Mouse (Mus musculus): Measurements from ENCODE around the gene Ppp2r5e.

Ppp2r5e gene

DNA sequence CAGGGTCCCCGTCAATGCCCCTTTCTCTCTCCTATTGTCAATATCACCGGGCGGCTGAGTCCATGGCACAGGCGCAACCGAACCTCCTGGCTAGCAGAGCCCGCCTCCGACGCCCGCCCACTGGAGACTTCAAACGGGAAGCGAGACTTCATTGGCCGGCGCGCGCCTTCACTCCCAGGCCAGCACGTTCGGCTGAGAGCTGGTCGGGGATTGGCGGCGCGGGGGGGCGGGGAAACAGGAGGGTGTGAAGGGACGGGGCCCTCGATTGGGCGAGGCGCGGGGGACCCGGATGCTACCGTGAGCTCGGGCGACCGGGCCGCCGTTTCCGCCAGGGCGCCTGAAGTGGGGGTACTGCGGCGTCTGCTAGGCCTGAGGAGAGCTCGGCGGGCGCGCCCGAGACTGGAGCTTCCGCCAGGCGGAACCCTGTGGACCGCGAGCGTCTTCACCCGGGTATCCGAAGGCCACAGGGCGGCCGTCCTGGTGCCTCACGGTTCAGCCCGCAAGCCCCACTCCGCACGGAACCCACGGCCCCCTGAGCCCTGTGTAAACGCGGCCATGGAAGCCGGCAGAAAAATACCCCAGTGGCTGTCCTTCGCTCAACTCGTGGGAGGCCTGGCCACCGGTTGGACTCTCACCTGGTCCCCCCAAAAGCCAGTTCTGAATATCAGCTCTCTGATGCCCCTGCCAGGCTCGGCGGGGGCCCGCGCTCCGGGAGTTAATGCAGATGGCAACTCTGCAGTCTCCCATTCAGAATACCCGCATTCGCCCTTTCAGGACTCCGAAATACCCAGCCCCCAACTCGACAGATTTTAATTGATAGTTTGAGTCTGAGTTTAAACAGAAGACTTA lies at the start of gene Ppp2r5e:
TSS of gene Ppp2r5e (minus strand) at position 92 of the 849 bp plus-strand sequence.
- peak; percentile 99 for DNase-seq

DNA sequence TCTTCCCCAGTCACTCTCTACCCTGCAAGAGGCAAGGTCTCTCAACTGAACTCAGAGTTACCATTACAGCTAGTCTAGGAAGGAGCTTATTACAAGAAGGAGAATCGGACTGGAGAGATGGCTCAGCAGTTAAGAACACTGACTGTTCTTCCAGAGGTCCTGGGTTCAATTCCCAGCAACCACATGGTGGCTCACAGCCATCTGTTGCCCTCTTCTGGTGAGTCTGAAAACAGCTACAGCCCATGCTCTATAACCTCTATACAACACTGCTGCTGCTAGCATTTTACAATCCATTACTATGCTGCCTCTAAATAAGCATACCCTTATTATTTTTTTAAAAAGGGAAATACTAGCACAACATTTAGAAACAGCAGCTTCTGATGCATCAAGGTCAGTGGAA lies 49.7 kb upstream of the Ppp2r5e start:
- DNase-seq: no peak

DNA sequence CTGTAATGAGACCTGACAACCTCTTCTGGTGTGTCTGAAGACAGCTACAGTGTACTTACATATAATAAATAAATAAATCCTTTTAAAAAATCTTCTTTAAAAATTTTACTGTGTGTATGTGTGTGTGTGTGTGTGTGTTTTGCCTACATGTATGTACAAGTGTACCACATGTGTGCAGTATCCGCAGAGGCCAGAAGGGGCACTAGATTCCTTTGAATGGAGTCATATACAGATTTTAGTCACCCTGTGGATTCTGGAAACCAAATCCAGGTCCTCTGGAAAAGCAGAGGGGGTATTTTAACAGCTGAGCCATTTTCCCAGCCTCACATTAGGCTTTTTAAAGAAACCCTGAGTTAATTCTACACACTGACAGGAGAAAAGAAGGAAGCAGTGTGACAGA lies 45.7 kb upstream of the Ppp2r5e start:
- DNase-seq: no peak

DNA sequence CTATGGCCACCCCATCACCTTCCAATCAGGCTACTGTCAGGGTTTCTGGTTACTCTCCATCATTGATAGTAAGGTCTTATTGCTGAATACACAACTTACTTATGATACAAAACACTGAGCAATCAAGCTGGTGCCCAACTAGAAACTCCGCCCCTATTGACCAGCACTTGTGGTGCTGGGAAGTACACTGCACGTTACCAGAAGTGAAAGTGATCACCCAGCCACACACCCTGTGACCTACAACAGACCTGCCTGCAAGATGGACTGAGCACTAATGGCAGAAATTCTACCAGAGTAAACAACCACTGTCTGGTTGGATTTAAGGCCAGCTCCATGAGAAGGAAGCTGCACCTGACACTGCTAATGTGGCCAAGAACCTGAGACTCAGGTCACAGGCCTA lies 42.3 kb upstream of the Ppp2r5e start:
- DNase-seq: no peak

DNA sequence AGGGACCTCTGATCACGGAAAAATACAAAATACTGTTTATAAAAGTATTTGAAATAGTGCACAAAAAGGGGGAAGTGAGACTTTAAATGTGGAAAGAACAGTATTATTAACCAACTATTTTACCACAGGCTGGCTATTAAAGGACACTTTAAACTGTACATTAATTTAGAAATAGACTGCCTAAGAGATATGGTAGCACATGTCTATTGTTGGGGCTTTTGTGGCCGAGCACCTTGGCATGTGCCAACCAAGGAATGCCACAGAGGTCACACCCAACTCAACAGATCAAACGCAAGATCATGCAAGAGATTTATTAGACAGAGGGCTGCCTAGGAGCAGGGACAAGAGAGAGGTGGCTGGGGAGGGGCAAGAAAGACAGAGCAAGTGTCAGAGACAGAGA lies 41.1 kb upstream of the Ppp2r5e start:
- no peak for DNase-seq

DNA sequence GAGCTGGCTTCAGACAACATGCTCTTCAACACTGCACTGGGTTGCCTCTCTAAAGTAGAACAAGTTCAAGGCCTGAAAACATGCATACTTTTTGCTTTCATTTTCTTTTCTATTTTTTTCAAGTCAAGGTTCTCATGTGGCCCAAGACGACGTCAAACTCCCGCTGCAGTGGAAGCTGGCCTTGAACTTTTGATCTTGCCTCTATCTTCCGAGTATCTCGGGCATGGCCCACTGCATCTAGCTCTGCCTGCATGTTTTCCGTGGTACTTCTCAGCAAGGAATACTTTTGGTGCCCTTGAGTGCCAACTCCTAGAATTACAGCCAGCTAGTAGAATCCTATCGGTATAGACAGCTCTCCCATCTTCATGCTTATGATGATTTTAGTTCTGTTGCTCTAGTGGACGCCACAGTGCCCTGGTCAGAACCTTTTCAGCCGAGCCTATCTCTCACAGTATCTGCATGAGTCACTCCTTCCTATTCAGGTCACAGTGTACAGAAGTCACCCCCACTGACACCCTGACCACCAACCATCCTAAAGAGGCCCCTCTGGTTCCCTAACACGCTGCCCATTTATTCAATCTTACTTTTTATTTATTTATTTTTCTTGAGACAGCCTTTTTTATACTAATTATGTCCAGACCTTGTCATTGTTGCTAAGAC lies 39.9 kb upstream of the Ppp2r5e start:
- no peak for DNase-seq

DNA sequence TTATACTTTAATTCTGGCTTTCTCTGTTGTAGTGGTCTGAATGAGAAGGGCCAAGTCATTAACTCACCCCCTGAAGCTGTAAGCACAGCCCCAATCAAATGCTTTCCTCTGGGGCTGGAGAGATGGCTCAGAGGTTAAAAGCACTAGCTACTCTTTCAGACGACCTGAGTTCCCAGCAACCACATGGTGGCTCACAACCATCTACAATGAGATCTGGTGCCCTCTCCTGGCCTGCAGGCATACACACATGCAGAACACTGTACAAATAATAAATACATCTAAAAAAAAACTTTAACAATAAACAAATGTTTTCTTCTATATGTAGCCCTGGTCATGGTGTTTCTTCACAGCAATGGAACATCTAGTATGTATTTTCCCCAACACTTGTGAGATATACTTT lies 33.6 kb upstream of the Ppp2r5e start:
- no peak for DNase-seq

DNA sequence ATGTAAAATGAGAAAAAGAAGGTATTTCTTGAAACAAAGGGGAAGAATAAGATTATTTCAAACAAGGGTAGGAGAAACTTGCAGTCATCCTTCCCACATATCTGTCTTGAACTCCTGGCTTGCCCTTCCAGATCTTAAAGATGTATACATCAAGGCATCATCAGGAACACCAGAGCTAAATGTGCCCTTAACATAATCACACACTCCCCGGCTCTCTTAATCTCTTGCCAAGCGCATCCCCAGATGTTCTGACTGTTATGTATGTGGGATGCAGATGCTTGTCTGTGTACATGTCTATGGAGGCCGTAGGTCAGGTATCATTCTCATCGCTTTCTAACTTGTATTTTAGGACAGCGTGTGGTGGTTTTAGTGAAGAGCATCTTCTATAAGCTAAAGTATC lies 27.2 kb upstream of the Ppp2r5e start:
- DNase-seq: no peak

DNA sequence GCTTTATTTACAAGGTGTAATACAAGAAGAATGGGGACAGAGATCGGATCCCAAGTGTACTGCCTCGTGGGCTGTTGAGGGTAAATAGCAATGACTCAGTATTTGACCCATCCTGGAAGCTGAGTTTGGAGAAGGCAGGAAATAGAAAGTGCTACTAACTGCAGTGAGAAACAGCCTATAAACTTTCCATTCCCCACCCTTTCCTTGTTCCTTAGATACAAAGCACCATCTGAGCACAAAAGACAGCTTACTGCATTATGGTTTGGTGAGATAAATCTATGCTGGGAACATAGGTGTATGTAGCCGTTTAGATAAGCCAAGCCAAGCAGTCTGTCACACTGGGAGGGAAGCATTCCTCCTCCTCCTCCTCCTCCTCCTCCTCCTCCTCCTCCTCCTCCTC lies 26.8 kb upstream of the Ppp2r5e start:
- DNase-seq: no peak

DNA sequence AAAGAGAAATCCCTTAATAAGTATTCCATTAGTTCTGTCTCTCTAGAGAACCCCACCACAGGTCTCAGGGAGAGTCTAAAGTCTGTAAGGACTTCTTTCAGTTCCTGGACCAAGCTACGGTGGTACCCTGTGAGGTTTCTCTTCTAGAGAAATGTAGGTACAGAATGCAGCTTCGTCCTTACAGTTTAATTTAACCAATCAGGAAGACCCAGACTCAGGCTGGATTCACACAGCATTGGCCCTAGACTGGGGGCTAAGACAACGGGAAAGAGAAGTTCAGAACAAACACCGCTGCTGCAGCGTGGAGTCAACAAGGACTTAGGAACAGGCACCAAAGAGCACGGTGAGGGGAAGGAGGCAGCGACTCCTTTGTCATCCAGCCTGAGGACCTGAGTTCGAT lies 20.8 kb upstream of the Ppp2r5e start:
- DNase-seq: no peak

DNA sequence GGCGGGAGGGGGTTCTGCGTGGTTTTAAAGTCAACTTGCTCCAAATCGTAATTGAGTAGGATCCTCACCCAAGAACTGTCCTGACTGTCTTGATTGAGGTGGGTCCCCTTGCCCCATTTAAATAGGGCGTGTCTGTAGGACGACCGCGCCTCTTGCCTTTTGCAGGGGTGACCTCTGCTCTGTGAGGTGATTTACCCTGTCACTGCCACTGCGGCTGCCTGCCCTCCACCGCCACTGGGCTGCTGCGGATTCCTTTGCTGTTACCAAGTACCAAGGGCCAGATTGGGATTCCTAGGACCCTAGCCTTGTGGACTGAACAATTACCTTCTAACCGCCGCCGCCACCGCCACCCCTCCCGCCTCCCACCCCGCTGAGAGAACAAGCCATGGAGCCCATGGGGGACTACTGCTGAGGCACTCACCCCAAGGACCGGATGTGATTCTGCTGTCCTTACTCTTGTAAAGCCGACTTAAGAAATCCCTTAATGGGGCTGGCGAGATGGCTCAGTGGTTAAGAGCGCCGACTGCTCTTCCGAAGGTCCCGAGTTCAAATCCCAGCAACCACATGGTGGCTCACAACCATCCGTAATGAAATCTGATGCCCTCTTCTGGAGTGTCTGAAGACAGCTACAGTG lies 20.2 kb upstream of the Ppp2r5e start:
- DNase-seq: no peak

DNA sequence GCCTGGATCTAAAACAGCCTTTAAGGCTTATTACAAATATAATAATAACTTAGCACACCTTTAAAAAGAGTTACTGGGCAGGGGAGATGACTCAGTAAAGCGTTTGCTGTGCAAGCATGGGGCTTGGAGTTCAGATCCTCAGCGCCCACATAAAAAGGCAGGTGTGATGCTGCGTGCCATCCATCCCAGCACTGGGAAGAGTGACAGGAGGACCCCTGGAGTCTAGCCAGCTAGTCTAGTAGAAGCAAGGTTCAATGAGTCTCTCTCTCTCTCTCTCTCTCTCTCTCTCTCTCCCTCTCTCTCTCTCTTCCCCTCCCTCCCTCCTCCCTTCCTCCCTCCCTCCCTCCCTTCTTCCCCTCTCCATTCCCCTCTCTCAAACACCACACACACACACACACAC lies 19.5 kb upstream of the Ppp2r5e start:
- DNase-seq: no peak

DNA sequence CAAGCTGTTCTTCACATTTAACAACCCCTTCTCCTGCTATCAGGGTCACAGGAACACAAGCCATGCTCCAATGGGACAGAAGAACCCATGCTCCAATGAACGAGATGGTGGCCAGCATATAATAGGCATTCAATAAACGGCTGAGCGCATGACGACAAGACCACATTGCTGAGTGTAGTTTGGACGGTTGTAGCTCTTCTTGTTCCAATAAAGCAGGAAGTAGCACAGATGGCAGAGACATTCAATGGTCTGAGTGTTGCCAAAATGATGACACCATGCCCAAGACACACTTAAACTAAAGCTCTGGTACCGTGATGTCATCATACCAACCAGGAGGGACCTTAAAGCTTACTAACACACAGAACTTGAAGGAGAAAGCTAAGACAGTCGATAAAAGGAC lies 16.7 kb upstream of the Ppp2r5e start:
- DNase-seq: peak; percentile 29

DNA sequence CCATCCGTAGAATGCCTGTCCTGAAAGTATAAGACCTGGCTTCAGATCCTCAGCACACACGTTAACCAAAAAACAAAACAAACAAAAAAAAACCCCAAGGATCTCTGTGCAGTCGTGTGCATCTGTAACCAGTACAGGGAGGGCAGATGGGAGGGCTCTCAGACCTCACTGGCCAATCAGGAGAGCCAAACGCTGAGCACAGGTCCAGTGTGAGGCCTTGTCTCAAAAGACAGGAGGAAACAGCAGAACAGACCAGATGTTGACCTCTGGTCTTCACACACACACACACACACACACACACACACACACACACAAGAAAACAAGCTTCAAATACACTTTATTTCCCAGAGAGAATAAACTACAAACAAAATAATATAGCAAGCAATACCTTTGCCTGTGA lies 3.4 kb upstream of the Ppp2r5e start:
- DNase-seq: no peak

DNA sequence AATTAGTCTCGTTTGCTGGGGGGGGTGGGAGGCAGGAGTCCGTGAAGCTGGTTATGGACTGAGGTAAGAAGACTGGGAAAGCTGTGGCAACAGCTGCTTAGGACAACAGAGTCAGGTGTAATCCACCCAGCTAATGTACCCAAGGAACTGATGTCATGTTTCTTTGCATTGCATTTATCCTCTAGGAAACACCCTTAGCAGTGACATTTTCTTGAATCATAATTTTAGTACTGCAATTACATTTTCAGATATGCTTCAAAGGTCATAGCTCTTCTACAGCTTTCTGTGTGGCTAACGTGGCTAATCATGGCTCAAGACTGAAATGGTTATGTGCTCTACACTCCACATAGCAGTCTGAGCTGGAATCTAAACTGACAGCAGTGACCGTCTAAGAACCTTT lies 2.9 kb upstream of the Ppp2r5e start:
- DNase-seq: no peak

DNA sequence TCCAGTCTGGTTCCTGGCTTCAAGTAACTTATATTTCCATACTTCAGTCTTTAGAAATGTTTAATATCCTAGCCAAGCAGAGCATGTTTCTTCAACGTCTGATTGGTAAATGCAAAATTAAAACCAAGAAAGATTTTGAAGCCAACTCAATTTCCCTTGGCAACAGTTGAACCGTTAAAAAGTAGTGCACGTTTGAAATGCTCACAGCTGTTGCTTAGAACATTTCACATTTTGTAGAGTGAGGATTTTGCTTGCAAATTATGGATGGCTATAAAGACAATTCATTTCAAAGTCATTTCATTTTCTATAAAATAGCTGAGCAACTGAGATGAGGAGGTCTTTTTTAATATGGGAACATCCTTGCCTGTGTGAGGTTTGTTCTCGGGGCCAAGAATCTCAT lies 1.7 kb upstream of the Ppp2r5e start:
- DNase-seq: no peak

DNA sequence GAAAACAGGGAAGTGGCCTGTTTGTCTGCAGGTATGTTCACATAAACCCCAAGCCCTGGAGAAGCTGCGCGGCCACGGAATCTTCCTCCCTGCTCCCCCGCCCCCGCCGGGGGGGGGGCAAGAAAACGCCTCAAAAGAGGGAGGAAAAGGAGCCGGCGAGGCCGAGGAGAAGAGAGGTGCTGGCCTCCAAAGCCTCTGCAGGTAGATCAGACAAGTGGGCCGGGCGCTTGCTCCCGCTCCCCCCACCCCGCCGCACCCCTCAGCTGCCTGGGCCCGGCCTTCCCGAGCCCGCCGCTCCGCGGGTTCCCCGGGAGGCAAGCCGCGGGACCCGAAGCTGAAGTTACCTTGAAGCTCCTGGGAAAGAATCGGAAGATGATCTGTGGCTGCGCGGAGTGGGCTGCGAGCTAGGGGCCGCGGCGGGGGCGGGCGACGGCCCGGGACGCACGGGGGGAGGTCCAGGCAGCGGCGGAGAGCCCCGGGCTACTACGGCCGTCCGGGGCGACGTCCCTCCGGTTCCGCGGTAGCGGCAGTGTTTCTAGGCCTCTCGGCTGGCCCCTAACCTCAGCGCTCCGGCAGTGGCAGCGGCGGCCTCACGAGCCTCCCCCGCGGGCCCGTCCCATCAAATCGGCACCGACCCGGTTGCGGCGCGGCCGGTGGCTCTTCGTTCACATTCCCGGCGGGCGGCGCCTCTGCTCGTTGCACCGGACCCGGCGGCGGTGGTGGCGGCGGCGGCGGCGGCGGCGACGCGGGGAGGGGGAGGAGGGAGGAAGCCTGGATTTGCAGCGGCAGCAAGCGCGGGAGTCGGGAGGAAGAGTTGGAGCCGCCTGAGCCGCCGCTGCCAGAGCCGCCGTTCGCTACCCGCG lies 523 bp downstream of the Ppp2r5e start:
- peak; percentile 40 for DNase-seq

DNA sequence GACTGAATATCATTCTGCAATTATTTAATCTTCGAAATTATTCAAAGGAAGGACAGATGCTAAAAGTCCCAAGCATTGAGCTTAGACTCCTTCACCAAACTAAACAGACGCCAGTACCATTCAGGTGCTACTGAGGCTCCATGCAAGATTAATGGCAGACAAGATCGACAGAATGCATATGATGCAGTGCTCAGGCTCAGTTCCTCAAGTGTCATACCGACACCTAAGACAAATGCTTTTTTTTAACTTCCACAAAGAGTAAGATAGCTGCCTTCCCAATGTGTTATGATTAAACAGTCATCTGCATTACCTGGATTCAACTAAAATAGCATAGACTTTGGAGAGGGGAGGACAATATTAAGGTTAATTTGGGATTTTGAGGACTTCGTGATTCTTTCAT lies 1.6 kb downstream of the Ppp2r5e start:
- DNase-seq: no peak

DNA sequence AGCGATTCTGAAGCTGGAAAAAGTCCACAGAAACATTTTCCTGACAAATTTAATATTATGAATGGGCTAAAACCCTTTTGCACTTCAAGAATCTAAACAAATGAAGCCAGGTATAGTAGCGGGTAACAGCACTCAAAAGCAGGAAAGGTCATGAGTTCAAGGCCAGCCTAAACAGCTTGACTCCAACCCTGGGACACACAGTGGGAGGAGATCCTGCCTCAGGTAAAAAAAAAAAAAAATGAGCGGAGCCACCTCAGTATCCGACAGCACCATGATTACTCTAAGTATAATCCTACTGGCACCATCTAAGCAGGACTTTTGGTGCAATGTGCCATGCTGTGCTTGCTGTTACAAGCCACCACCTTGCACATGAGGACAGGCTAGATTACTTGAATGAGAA lies 2.2 kb downstream of the Ppp2r5e start:
- DNase-seq: no peak

DNA sequence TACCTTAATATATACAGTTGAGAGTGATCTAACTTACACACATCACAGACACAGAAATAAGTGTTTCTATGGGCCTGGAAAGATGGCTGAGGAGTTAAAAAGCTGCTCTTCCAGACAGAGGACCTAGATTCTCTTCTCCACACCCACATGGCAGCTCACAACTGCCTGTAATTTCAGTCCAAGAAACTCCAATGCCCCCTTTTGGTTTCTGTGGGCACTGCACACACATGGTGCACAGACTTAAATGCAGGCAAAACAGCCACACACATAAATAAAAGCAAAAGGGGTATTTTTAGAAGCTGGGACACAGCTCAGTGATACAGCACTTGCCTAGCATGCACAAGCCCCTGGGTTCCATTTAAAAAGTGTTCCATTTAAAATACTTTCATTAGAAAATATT lies 8.5 kb downstream of the Ppp2r5e start:
- no peak for DNase-seq

DNA sequence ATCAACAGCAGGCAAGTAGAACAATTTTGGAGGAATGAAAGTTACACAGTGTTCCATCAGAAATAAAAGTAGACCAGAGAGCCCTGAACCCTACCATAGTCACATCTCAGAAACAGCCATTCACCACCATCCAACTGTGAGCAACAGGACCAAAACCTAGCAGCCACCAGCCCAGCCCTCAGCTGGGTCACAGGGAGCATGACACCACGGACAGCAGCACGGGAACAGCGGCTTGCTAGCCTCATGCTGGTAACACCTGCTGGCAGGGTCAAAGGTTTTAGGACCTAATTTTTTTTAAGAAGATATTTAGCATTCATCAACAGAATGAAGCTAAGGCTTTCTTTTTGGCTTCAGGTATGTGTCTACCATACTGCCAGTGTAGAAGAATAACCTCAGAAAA lies 12.3 kb downstream of the Ppp2r5e start:
- DNase-seq: no peak

DNA sequence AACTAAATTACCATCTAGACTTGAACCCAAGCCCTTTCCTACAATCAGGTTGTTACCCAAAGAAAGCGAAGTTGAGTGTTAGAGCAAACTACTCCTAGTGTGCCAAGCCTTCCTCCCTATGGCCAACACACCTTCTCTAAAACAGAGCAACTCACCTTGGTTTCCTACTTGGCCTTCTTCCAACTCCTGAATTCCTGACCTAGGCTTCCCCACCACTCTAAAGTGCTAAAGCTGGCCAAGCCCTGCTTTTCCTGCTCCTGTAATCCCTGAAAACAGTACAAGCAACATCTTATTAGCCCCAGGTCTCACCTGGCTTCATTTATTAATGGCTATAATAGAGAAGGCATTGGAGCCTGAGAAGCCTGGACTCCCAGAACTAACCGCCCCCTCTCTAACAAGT lies 17.0 kb downstream of the Ppp2r5e start:
- DNase-seq: no peak

DNA sequence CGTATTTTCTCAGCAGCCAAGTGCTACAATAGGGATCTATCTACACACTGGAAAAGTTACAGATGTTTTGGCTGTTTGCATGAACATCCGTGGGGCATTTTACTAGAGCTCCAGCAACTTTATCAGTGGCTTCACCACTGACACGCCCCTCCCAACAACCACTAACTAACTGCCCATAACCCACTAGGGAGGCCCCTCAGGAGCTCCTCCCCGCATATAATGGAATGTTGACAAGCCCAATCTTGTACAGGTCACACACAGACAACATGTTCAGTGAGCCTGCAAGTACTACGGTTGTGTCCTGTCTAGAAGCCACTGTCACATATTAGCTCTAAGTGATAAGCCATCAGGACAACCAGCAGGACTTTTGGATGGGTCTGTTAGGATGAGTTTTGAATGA lies 18.8 kb downstream of the Ppp2r5e start:
- no peak for DNase-seq

Measured in cerebellum, adult 11 months (tissue).